Mouse (Mus musculus): ENCODE measurements around the gene Gm43552. TPM values are rescaled to one million over a fixed set of nuclear protein-coding genes. Genes with fewer than 3 reads are reported as not detected.

Gm43552 gene
- polyA plus RNA-seq, 1 experiment from 2014 or later = not detected

DNA sequence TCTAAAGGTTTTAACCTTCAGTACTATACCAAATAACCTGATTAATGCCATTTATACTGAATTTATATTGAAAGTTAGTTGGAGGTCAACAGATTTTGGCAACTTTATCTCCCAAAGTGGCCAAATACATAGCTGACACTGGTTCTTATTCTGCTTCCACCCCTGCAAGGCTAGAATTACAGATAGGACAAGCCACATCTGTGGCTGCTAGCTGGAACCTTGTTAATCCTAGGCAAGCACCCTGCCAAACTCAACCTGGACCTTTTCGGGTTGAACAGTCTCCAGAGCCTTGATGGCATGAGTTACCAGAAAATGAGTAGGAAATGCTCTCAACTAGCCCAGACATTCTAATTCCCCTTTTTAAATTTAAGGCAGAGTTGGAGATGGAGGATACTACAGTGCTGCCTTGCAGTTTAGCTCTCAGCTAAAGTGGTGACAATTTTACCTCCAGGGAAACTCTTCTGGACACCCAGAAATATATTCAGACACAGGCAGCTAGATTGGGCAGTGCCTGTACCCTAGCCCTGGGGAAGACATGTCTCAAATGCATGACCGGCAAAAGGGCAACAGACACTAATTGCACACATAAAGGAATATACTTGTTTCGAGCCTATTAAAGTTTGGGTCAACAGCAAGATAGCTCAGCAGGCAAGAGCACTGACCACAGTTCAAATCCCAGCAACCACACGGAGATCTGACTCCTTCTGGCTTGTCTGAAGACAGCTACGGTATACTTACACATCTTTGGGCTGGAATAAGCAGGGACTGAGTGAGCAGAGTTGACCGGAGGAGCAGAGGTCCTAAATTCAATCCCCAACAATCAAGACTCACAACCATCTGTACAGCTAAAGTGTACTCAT is 105.4 kb downstream of the Gm43552 start:
- no peak for DNase-seq (ENCODE audit: low spot score)
- H3K9me3 ChIP-seq (replicated peaks) = no peaks in the 10 kb centered on the region
- peaks cover 18% of the 10 kb centered on the region for H3K4me1 ChIP-seq
- H3K36me3 ChIP-seq = peaks cover 46% of the 10 kb centered on the region
- H3K27me3 ChIP-seq (ENCODE audit: low read depth, poor library complexity, severe bottlenecking) = no peaks in the 10 kb centered on the region
- 77% methylated on average over 6 of the region's 6 CpGs for WGBS
- no peak overlapping the region for H3K27ac ChIP-seq (replicated peaks)
- H3K4me3 ChIP-seq = no peak overlapping the region

DNA sequence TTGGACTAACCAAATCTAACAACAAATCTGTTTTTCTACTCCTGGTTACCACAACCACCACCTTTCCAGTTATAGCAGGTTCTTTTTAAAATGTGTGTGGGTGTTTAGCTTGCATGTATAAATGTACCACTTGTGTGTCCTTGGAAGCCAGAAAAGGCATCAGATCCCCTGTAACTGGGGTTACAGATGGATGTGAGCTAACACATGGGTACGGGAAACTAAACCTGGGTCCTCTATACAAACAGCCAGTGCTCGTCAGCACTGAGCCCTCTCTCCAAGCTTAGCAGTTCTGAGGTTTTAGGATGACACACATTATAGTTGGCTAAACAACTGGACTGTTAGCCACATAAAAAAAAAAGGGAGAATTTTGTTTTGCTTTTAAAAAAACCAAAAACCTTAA is 106.9 kb downstream of the Gm43552 start:
- Histone ChIP-seq H3K27ac (replicated peaks) (no peak overlapping the region), H3K4me1 (peaks cover 13% of the 10 kb centered on the region), H3K36me3 (peaks cover 46% of the 10 kb centered on the region), H3K27me3 (ENCODE audit: low read depth, poor library complexity, severe bottlenecking) (no peaks in the 10 kb centered on the region), H3K4me3 (no peak overlapping the region), H3K9me3 (replicated peaks) (no peaks in the 10 kb centered on the region)
- 75% methylated on average over 2 of the region's 2 CpGs for WGBS
- DNase-seq (ENCODE audit: low spot score) = no peak

Other genes starting within 250 kb of the Gm43552 start
- gene Rfc1, start 157.2 kb downstream of the Gm43552 start, polyA plus RNA-seq (2016; fragmentation: Nextera tagmentation; extraction: Ambion mirVana) = 87.3 and 103 TPM in 2 replicates
- 0.06 TPM in 1 of 2 replicates, not detected in the other for gene Klb, start 144.5 kb downstream of the Gm43552 start, polyA plus RNA-seq (2016; fragmentation: Nextera tagmentation; extraction: Ambion mirVana)
- 851 and 959 TPM in 2 replicates for gene Rpl9, start 101.4 kb downstream of the Gm43552 start, polyA plus RNA-seq (2016; fragmentation: Nextera tagmentation; extraction: Ambion mirVana)
- 68.0 and 74.1 TPM in 2 replicates for gene Lias, start 101.3 kb downstream of the Gm43552 start, polyA plus RNA-seq (2016; fragmentation: Nextera tagmentation; extraction: Ambion mirVana)
- 54.4 and 57.4 TPM in 2 replicates for gene Ugdh, start 56.9 kb downstream of the Gm43552 start, polyA plus RNA-seq (2016; fragmentation: Nextera tagmentation; extraction: Ambion mirVana)
- gene Smim14, start 44.4 kb upstream of the Gm43552 start, polyA plus RNA-seq (2016; fragmentation: Nextera tagmentation; extraction: Ambion mirVana) = 68.6 and 78.9 TPM in 2 replicates
- gene Ube2k, start 44.4 kb upstream of the Gm43552 start, polyA plus RNA-seq (2016; fragmentation: Nextera tagmentation; extraction: Ambion mirVana) = 182 and 192 TPM in 2 replicates
- gene Pds5a, start 205.4 kb upstream of the Gm43552 start, polyA plus RNA-seq (2016; fragmentation: Nextera tagmentation; extraction: Ambion mirVana) = 95.6 and 98.9 TPM in 2 replicates